Mouse (Mus musculus): ENCODE data around the gene Ccdc88b. TPM values are rescaled to one million over a fixed set of nuclear protein-coding genes. Genes with fewer than 3 reads are reported as not detected.
"Not testable (repeated sequence)": the region's sequence is repeated elsewhere in the genome, so short reads cannot be mapped to it uniquely, and the experiment has no call there.

The Ccdc88b gene
- polyA plus RNA-seq, 1 experiment = 0.27 TPM

DNA sequence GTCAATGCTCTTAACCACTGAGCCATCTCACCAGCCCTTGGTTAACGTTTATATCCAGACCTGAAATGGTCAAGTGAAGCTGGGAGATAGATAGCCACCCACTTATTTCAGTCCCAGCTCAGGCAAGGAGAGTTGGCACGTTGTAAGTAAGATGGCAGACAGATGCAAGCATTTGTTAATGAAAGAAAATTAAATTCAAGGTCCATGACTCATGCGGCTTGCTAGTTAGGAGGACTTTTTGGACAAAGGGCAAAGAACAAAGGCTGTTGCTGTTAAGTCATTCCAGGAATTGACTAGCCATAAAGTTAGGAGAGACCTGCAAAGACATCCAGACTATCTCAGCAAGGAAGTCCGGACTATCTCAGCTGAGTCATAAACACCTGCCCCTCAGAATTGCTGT is 41.6 kb upstream of the Ccdc88b start:
- Histone ChIP-seq H3K4me3 (ENCODE audit: insufficient read depth, poor library complexity, severe bottlenecking) (no peak overlapping the region), H3K36me3 (ENCODE audit: control insufficient read depth, insufficient read depth) (no peaks in the 10 kb centered on the region), H3K79me3 (ENCODE audit: low read depth) (no peaks in the 10 kb centered on the region), H3K79me2 (ENCODE audit: control insufficient read depth, insufficient read depth) (no peaks in the 10 kb centered on the region), H3K27me3 (ENCODE audit: control insufficient read depth, insufficient read depth, insufficient read length) (no peaks in the 10 kb centered on the region), H3ac (ENCODE audit: control insufficient read depth, insufficient read length, low read depth) (no peak overlapping the region)
- TF ChIP-seq CTCF (IDR thresholded peaks at IDR 0.05; ENCODE audit: control insufficient read depth, insufficient read depth, insufficient read length) (no peak), MYOD1 (IDR thresholded peaks at IDR 0.05; ENCODE audit: control insufficient read depth, insufficient read length, low read depth) (no peak), USF1 (IDR thresholded peaks at IDR 0.05; ENCODE audit: low read depth) (no peak), FOSL1 (IDR thresholded peaks at IDR 0.05; ENCODE audit: insufficient read depth, low read length, poor library complexity, severe bottlenecking) (no peak), MAX (IDR thresholded peaks at IDR 0.05) (no peak), MYOG (IDR thresholded peaks at IDR 0.05; ENCODE audit: control insufficient read depth, extremely low read depth, insufficient read length) (no peak), CEBPB (IDR thresholded peaks at IDR 0.05; ENCODE audit: low read depth) (no peak)

DNA sequence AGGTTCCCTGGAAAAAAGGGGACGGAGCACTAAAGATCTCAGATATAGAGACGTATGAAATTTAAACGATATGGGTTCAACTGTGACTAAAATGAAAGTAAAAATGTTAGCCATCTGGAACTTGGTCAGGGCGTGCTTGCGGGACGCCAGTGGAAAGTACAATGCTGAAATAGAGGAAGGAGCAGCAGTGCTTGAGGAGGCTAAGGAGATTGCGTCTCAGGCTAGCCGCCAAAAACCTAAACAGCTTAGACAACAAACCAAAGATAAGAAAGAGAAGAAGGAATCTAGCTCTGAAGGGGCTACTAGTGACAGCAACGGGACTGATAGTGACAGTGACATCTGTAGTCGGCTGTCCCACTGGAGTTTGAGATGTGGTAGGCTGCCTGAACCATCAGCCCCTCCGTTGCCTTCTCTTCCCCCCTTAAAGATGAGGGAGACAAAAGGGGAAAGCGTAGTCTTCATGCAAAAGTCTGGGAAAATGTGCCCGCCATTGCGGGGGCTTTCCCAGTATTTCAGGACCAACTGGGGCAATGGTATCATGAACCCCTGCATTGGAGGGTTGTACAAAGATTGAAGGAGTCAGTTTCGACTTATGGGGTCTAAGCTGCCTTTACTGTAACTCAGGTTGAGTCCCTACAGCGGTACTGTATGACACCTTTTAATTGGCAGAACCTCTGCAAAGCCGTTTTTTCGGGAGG is 37.7 kb upstream of the Ccdc88b start:
- not testable (repeated sequence) for H3K79me2 ChIP-seq (ENCODE audit: control insufficient read depth, insufficient read depth); H3ac ChIP-seq (ENCODE audit: control insufficient read depth, insufficient read length, low read depth); H3K79me3 ChIP-seq (ENCODE audit: low read depth); H3K27me3 ChIP-seq (ENCODE audit: control insufficient read depth, insufficient read depth, insufficient read length); H3K36me3 ChIP-seq (ENCODE audit: control insufficient read depth, insufficient read depth); H3K4me3 ChIP-seq (ENCODE audit: insufficient read depth, poor library complexity, severe bottlenecking)

DNA sequence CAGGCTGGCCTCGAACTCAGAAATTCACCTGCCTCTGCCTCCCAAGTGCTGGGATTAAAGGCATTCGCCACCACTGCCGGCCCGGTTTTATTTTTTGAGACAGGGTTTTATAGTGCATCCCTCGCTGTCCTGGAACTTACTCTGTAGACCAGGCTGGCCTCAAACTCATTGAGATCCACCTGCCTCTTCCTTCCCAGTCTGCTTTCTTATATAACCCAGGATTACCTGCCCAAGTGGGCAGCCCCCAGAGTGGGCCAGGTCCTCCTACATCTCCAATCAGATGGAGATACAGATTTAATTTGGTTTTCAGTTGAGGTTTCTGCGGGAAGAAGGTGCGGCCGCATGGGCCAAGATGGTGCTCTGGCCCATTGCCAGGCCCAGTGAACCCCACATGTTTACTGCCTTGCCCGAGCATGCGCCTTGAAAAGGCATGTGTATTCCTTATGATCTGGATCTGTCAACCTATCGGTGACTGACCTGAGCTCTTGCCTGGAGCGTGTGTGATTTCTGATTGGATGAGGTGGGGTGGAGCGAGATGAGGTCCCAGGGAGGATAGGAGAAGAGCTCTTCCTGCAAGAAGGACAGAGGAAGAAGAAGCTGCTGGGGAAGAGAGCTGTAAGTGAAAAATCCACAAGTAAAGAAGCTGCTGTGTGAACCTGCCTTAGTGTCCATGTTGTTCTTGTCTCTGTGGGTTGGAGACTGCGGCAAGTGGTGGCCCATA is 35.9 kb upstream of the Ccdc88b start:
- Histone ChIP-seq H3ac (ENCODE audit: control insufficient read depth, insufficient read length, low read depth) (no peak overlapping the region), H3K27me3 (ENCODE audit: control insufficient read depth, insufficient read depth, insufficient read length) (no peaks in the 10 kb centered on the region), H3K4me3 (ENCODE audit: insufficient read depth, poor library complexity, severe bottlenecking) (no peak overlapping the region), H3K79me2 (ENCODE audit: control insufficient read depth, insufficient read depth) (no peaks in the 10 kb centered on the region), H3K79me3 (ENCODE audit: low read depth) (no peaks in the 10 kb centered on the region), H3K36me3 (ENCODE audit: control insufficient read depth, insufficient read depth) (no peaks in the 10 kb centered on the region)
- TF ChIP-seq CTCF (IDR thresholded peaks at IDR 0.05; ENCODE audit: control insufficient read depth, insufficient read depth, insufficient read length) = no peak
- TF ChIP-seq CEBPB (IDR thresholded peaks at IDR 0.05; ENCODE audit: low read depth) = no peak
- TF ChIP-seq MYOG (IDR thresholded peaks at IDR 0.05; ENCODE audit: control insufficient read depth, extremely low read depth, insufficient read length) = no peak

DNA sequence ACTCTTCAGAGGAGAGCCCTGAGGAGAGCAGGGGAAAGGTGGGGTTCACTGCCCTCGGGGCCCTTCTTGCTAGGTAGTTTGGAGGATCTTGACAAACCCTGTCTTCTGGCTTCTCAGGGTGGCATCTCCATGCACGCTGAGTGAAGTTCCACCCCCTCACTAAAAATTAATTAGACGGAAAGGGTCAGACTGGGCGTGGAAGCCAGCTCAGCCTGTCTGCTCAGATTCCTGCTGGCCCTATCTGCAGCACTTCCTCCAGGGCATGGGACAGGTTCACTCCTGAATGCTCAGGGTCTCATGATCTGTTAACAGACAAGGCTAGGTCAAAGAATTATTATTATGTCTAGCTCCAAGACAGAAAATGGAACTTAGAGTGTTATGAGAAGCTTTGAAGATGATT is 34.5 kb upstream of the Ccdc88b start:
- Histone ChIP-seq H3K36me3 (ENCODE audit: control insufficient read depth, insufficient read depth) (no peaks in the 10 kb centered on the region), H3K27me3 (ENCODE audit: control insufficient read depth, insufficient read depth, insufficient read length) (no peaks in the 10 kb centered on the region), H3K79me3 (ENCODE audit: low read depth) (no peaks in the 10 kb centered on the region), H3K4me3 (ENCODE audit: insufficient read depth, poor library complexity, severe bottlenecking) (no peak overlapping the region), H3K79me2 (ENCODE audit: control insufficient read depth, insufficient read depth) (no peaks in the 10 kb centered on the region), H3ac (ENCODE audit: control insufficient read depth, insufficient read length, low read depth) (no peak overlapping the region)
- TF ChIP-seq CEBPB (IDR thresholded peaks at IDR 0.05; ENCODE audit: low read depth) (no peak), MYOG (IDR thresholded peaks at IDR 0.05; ENCODE audit: control insufficient read depth, extremely low read depth, insufficient read length) (no peak), USF1 (IDR thresholded peaks at IDR 0.05; ENCODE audit: low read depth) (no peak), CTCF (IDR thresholded peaks at IDR 0.05; ENCODE audit: control insufficient read depth, insufficient read depth, insufficient read length) (no peak), MYOD1 (IDR thresholded peaks at IDR 0.05; ENCODE audit: control insufficient read depth, insufficient read length, low read depth) (no peak), MAX (IDR thresholded peaks at IDR 0.05) (no peak), FOSL1 (IDR thresholded peaks at IDR 0.05; ENCODE audit: insufficient read depth, low read length, poor library complexity, severe bottlenecking) (no peak)

DNA sequence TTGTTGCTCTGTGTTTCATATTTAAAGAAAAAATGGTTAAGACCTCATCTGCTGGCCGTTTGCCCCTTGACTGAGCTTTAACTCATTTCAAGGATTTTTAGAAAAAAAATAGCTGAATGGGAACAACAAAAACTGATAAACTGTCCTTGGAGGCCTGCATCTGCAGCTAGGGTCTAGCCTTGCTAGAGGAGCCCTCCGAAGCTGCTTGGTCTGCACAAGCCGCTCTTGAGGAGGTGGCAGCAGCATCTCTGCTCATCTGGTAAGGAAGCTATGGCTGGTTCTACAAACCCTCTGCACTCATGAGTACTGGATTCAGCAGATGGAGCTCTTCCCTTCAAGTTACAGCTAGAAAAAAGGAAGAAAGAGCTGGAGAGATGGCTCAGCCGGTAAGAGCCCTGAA is 20.0 kb upstream of the Ccdc88b start:
- Histone ChIP-seq H3K27me3 (ENCODE audit: control insufficient read depth, insufficient read depth, insufficient read length) (no peaks in the 10 kb centered on the region), H3K4me3 (ENCODE audit: insufficient read depth, poor library complexity, severe bottlenecking) (no peak overlapping the region), H3K79me2 (ENCODE audit: control insufficient read depth, insufficient read depth) (no peaks in the 10 kb centered on the region), H3K36me3 (ENCODE audit: control insufficient read depth, insufficient read depth) (no peaks in the 10 kb centered on the region), H3K79me3 (ENCODE audit: low read depth) (no peaks in the 10 kb centered on the region), H3ac (ENCODE audit: control insufficient read depth, insufficient read length, low read depth) (no peak overlapping the region)
- no peak for TF ChIP-seq MYOG (IDR thresholded peaks at IDR 0.05; ENCODE audit: control insufficient read depth, extremely low read depth, insufficient read length)
- no peak for TF ChIP-seq MYOD1 (IDR thresholded peaks at IDR 0.05; ENCODE audit: control insufficient read depth, insufficient read length, low read depth)
- no peak for TF ChIP-seq FOSL1 (IDR thresholded peaks at IDR 0.05; ENCODE audit: insufficient read depth, low read length, poor library complexity, severe bottlenecking)
- TF ChIP-seq CTCF (IDR thresholded peaks at IDR 0.05; ENCODE audit: control insufficient read depth, insufficient read depth, insufficient read length) = no peak
- TF ChIP-seq CEBPB (IDR thresholded peaks at IDR 0.05; ENCODE audit: low read depth) = no peak

DNA sequence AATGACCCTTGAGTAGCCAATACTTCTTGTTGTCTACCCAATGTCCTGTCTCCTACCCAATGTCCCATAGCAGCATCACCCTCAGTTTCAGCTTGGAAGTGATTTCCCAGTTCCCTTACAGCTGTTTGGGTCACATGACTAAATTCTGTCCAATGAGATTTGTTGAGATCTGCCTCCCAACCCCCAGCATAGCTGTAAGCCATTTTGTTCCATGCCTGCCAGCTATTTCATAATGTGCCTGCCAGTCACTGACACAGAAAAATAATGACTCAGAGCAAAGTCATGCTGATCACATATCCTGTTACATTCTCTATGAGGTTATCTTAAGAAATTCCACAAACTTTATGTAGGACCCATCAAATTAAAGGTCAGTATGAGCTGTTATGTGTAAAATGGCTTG is 18.8 kb upstream of the Ccdc88b start:
- H3K36me3 ChIP-seq (ENCODE audit: control insufficient read depth, insufficient read depth) = no peaks in the 10 kb centered on the region
- no peaks in the 10 kb centered on the region for H3K79me2 ChIP-seq (ENCODE audit: control insufficient read depth, insufficient read depth)
- H3ac ChIP-seq (ENCODE audit: control insufficient read depth, insufficient read length, low read depth) = no peak overlapping the region
- peak; percentile 93 for TF ChIP-seq CEBPB (IDR thresholded peaks at IDR 0.05; ENCODE audit: low read depth)
- peak; percentile 40 for TF ChIP-seq MYOD1 (IDR thresholded peaks at IDR 0.05; ENCODE audit: control insufficient read depth, insufficient read length, low read depth)
- no peak for TF ChIP-seq CTCF (IDR thresholded peaks at IDR 0.05; ENCODE audit: control insufficient read depth, insufficient read depth, insufficient read length)
- peak; percentile 97 for TF ChIP-seq USF1 (IDR thresholded peaks at IDR 0.05; ENCODE audit: low read depth)
- TF ChIP-seq MAX (IDR thresholded peaks at IDR 0.05) = peak; percentile 39
- no peak for TF ChIP-seq MYOG (IDR thresholded peaks at IDR 0.05; ENCODE audit: control insufficient read depth, extremely low read depth, insufficient read length)
- TF ChIP-seq FOSL1 (IDR thresholded peaks at IDR 0.05; ENCODE audit: insufficient read depth, low read length, poor library complexity, severe bottlenecking) = peak; percentile 98
- no peaks in the 10 kb centered on the region for H3K79me3 ChIP-seq (ENCODE audit: low read depth)
- no peak overlapping the region for H3K4me3 ChIP-seq (ENCODE audit: insufficient read depth, poor library complexity, severe bottlenecking)
- H3K27me3 ChIP-seq (ENCODE audit: control insufficient read depth, insufficient read depth, insufficient read length) = no peaks in the 10 kb centered on the region
